Mouse (Mus musculus): ENCODE results near the gene Lrrc27. TPM values are rescaled to one million over a fixed set of nuclear protein-coding genes. Genes with fewer than 3 reads are reported as not detected.

Lrrc27 gene
- polyA plus RNA-seq, 1 experiment from 2014 or later, result 3.6 TPM

GRCm38 (mm10) chr7:139228447-139229171 lies 15.8 kb downstream of the Lrrc27 start:
- no peaks in the 10 kb centered on the region for H3K36me3 ChIP-seq (ENCODE audit: control insufficient read depth, insufficient read depth)
- H3K27me3 ChIP-seq (replicated peaks; ENCODE audit: control insufficient read depth, insufficient read depth, low read length), result no peaks in the 10 kb centered on the region
- no peaks in the 10 kb centered on the region for H3K4me1 ChIP-seq (replicated peaks; ENCODE audit: control insufficient read depth, insufficient read depth, low read length)
- 80% methylated on average over 6 of the region's 6 CpGs for WGBS
- no peaks in the 10 kb centered on the region for H3K9me3 ChIP-seq (ENCODE audit: control insufficient read depth, low read length)
- no peak for ATAC-seq
- H3K4me2 ChIP-seq (ENCODE audit: low read length), result no peak overlapping the region
- H3K4me3 ChIP-seq (replicated peaks; ENCODE audit: low read length), result no peak overlapping the region
- no peak overlapping the region for H3K9ac ChIP-seq (replicated peaks; ENCODE audit: low read depth, low read length)
- H3K27ac ChIP-seq (ENCODE audit: low read length), result no peak overlapping the region

DNA sequence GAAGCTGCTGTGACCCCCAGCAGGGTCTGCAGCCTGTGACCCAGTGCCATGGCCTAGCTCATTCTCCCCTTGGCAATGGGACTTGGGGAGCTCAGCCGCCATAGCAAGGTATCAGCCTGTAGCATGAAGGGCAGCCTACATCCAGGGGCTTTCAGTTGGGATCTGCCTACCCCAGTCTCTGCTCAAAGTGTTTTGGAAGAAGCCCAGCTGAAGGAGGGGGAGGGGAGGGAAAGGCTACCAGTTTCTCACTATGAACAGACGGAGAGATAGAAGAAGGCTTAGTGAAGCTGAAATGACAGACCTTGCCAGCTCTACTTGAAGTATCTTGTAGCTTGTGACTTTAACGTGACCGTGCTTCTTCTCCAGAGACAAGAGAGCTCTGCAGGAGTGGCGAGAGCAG lies 17.0 kb downstream of the Lrrc27 start:
- no peak for ATAC-seq
- Histone ChIP-seq H3K4me3 (replicated peaks; ENCODE audit: low read length) (no peak overlapping the region), H3K36me3 (ENCODE audit: control insufficient read depth, insufficient read depth) (no peaks in the 10 kb centered on the region), H3K4me1 (replicated peaks; ENCODE audit: control insufficient read depth, insufficient read depth, low read length) (peaks cover 4% of the 10 kb centered on the region), H3K4me2 (ENCODE audit: low read length) (no peak overlapping the region), H3K27me3 (replicated peaks; ENCODE audit: control insufficient read depth, insufficient read depth, low read length) (no peaks in the 10 kb centered on the region), H3K9me3 (ENCODE audit: control insufficient read depth, low read length) (no peaks in the 10 kb centered on the region), H3K9ac (replicated peaks; ENCODE audit: low read depth, low read length) (no peak overlapping the region), H3K27ac (ENCODE audit: low read length) (no peak overlapping the region)
- WGBS, result 74% methylated on average over 5 of the region's 5 CpGs

GRCm38 (mm10) chr7:139230241-139230640 lies 17.5 kb downstream of the Lrrc27 start:
- H3K4me1 ChIP-seq (replicated peaks; ENCODE audit: control insufficient read depth, insufficient read depth, low read length), result peaks cover 4% of the 10 kb centered on the region
- no peaks in the 10 kb centered on the region for H3K9me3 ChIP-seq (ENCODE audit: control insufficient read depth, low read length)
- no peak overlapping the region for H3K9ac ChIP-seq (replicated peaks; ENCODE audit: low read depth, low read length)
- no peak for ATAC-seq
- no peaks in the 10 kb centered on the region for H3K36me3 ChIP-seq (ENCODE audit: control insufficient read depth, insufficient read depth)
- 73% methylated on average over 12 of the region's 12 CpGs for WGBS
- H3K4me2 ChIP-seq (ENCODE audit: low read length), result no peak overlapping the region
- no peak overlapping the region for H3K27ac ChIP-seq (ENCODE audit: low read length)
- H3K4me3 ChIP-seq (replicated peaks; ENCODE audit: low read length), result no peak overlapping the region
- no peaks in the 10 kb centered on the region for H3K27me3 ChIP-seq (replicated peaks; ENCODE audit: control insufficient read depth, insufficient read depth, low read length)

DNA sequence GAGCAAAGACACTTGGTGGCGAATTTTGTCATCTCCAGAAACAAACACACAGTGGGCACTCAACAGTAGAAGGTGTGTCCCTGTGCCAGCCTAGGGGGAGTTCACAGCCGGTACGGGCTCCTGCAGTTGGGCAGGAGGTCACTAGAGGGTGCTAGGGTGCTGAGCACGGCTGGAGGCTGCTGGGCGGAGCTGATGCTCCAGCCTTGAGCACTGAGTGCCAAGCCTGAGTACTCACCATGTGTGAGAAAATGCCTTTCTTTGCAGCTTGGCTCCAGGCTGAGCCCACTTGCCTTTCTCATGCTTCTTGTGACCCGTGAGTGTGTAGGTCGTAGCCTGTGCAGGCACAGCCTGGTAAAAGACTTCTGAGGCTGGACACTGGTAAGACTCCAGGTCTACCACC lies 20.9 kb downstream of the Lrrc27 start:
- Histone ChIP-seq H3K27ac (ENCODE audit: low read length) (no peak overlapping the region), H3K4me2 (ENCODE audit: low read length) (no peak overlapping the region), H3K4me3 (replicated peaks; ENCODE audit: low read length) (no peak overlapping the region), H3K36me3 (ENCODE audit: control insufficient read depth, insufficient read depth) (no peaks in the 10 kb centered on the region), H3K9me3 (ENCODE audit: control insufficient read depth, low read length) (no peaks in the 10 kb centered on the region), H3K27me3 (replicated peaks; ENCODE audit: control insufficient read depth, insufficient read depth, low read length) (no peaks in the 10 kb centered on the region), H3K9ac (replicated peaks; ENCODE audit: low read depth, low read length) (no peak overlapping the region), H3K4me1 (replicated peaks; ENCODE audit: control insufficient read depth, insufficient read depth, low read length) (peaks cover 4% of the 10 kb centered on the region)
- peak; percentile 93 for ATAC-seq
- WGBS, result 2% methylated on average over 7 of the region's 7 CpGs

DNA sequence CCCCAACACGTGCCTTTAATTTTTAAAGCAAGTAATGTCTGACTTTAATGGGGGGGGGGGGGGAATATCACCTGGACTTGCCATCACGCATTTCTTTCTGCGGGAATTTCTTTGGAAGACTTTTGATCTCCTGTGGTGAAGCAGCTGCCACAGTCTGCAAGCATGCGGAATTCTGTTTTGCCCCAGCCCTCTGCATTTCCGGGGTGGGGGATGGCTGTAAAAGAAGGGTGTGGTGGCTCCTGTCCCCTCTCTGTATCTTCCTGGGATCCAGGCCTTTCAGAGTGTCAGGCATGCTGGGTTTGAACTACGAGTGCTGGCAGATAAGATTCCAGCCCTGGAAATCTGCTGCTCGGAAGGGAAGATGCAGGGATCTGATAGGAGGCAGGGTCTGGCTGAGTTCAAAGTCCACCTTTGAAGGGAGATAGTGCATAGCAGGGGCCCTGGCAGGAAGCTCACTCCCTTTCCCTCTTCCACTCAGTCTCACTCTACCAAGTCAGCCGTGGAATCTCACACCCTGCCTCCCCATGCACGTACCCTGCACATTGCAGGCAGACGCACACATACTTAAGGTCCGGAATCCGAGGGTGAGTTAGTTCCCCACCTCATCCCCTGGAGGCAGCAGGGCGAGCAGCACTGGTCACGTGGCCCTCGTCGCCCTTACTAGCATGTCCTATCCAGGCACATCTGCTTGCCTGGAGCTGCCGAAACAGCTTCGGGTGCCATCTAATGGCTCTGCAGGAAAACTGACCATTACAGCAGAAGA lies 21.8 kb downstream of the Lrrc27 start:
- Histone ChIP-seq H3K9ac (replicated peaks; ENCODE audit: low read depth, low read length) (no peak overlapping the region), H3K27ac (ENCODE audit: low read length) (no peak overlapping the region), H3K36me3 (ENCODE audit: control insufficient read depth, insufficient read depth) (no peaks in the 10 kb centered on the region), H3K9me3 (ENCODE audit: control insufficient read depth, low read length) (no peaks in the 10 kb centered on the region), H3K4me3 (replicated peaks; ENCODE audit: low read length) (no peak overlapping the region), H3K27me3 (replicated peaks; ENCODE audit: control insufficient read depth, insufficient read depth, low read length) (no peaks in the 10 kb centered on the region), H3K4me2 (ENCODE audit: low read length) (no peak overlapping the region), H3K4me1 (replicated peaks; ENCODE audit: control insufficient read depth, insufficient read depth, low read length) (peaks cover 4% of the 10 kb centered on the region)
- WGBS, result 16% methylated on average over 18 of the region's 18 CpGs
- no peak for ATAC-seq

DNA sequence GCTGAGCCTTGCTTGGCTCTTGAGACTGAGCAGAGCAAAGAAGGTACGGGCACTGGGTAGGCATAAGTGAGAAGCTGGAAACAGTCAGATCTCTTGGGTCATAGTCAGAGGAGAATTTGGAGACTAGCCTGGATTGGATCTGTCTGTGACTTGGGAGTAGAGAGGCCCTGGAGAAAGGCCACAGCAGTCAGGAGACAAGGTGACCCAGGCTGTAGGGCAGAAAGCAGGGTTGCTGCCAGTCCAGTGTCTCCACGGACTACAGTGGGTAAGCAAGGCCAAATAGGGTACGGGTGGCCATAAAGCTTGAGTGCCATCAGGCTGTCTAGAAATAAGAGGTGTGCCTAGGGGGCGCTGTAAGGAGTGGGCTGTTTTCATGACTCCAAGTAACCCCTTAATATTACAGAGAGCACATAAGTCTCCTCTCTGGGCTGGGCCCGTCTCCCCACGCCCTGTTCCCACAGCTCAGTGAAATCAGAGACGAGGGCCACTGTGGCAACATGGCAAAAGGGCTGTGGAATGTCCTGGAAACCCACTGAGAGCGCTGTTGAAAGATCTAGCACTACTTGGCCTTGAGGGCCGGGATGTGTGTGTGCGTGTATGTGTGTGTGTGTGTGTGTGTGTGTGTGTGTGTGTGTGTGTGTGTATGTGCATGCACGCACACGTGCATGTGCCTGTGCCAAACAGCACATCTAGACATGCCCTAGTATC lies 23.0 kb downstream of the Lrrc27 start:
- WGBS, result 84% methylated on average over 12 of the region's 12 CpGs

DNA sequence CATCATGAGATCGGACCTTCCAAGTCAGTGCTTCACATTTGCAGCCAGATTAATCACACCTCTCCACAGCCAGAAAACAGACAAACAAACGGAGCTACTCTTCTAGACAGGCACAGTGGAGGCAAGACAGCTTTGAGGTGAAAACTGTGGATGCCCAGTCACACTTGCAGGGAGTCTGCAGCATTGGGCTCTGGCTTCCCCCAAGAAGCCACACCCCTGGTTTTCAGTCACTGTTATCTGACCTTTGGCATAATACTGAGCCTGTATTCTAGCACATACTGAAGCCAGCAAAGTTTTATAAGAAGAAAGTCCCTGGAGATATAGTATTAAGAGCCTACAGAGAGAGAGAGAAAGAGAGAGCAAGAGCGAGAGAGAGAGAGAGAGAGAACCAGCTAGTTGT lies 26.6 kb downstream of the Lrrc27 start:
- Histone ChIP-seq H3K9ac (replicated peaks; ENCODE audit: low read depth, low read length) (no peak overlapping the region), H3K27me3 (replicated peaks; ENCODE audit: control insufficient read depth, insufficient read depth, low read length) (no peaks in the 10 kb centered on the region), H3K27ac (ENCODE audit: low read length) (no peak overlapping the region), H3K36me3 (ENCODE audit: control insufficient read depth, insufficient read depth) (no peaks in the 10 kb centered on the region), H3K4me1 (replicated peaks; ENCODE audit: control insufficient read depth, insufficient read depth, low read length) (no peaks in the 10 kb centered on the region; the same call in 1 of the 2 replicates), H3K4me2 (ENCODE audit: low read length) (no peak overlapping the region), H3K9me3 (ENCODE audit: control insufficient read depth, low read length) (no peaks in the 10 kb centered on the region), H3K4me3 (replicated peaks; ENCODE audit: low read length) (no peak overlapping the region)
- 75% methylated on average over 3 of the region's 3 CpGs for WGBS
- no peak for ATAC-seq

More for the DNA sequence above, 23.0 kb downstream of the Lrrc27 start:
- Histone ChIP-seq H3K4me1 (replicated peaks; ENCODE audit: control insufficient read depth, insufficient read depth, low read length) (peaks cover 4% of the 10 kb centered on the region), H3K36me3 (ENCODE audit: control insufficient read depth, insufficient read depth) (no peaks in the 10 kb centered on the region), H3K27ac (ENCODE audit: low read length) (no peak overlapping the region), H3K4me2 (ENCODE audit: low read length) (no peak overlapping the region), H3K4me3 (replicated peaks; ENCODE audit: low read length) (no peak overlapping the region), H3K27me3 (replicated peaks; ENCODE audit: control insufficient read depth, insufficient read depth, low read length) (no peaks in the 10 kb centered on the region), H3K9ac (replicated peaks; ENCODE audit: low read depth, low read length) (no peak overlapping the region), H3K9me3 (ENCODE audit: control insufficient read depth, low read length) (no peaks in the 10 kb centered on the region)
- no peak for ATAC-seq

DNA sequence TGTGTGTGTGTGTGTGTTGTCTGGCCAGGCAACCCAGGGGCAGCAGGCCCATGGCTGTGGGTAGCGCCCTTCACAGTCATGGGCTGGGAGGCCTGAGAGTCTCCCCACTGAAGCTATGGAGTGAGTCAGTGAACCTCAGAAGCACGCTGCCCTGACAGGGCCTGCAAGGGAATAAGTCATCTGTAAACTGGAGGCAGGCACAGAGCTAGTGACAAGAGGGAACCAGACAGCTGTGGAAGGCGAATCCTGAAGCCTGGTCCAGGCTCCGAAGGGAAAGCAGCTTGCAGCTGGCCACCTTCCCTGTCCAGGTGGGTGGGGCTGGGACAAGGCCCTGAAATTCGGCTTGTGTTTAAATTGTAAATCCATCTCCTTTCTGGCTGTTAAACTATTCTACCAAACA lies 33.3 kb downstream of the Lrrc27 start:
- Histone ChIP-seq H3K4me2 (ENCODE audit: low read length) (no peak overlapping the region), H3K36me3 (ENCODE audit: control insufficient read depth, insufficient read depth) (no peaks in the 10 kb centered on the region), H3K9ac (replicated peaks; ENCODE audit: low read depth, low read length) (no peak overlapping the region), H3K27me3 (replicated peaks; ENCODE audit: control insufficient read depth, insufficient read depth, low read length) (0 out of 2 replicates have a peak, but pooled peaks cover 3% of the 10 kb centered on the region), H3K4me1 (replicated peaks; ENCODE audit: control insufficient read depth, insufficient read depth, low read length) (peaks cover 20% of the 10 kb centered on the region), H3K27ac (ENCODE audit: low read length) (no peak overlapping the region), H3K4me3 (replicated peaks; ENCODE audit: low read length) (no peak overlapping the region), H3K9me3 (ENCODE audit: control insufficient read depth, low read length) (no peaks in the 10 kb centered on the region)
- ATAC-seq, result no peak
- 83% methylated on average over 5 of the region's 5 CpGs for whole genome bisulfite sequencing
